Mouse (Mus musculus) left cerebral cortex, adult 2 months (tissue): ENCODE data around the gene Ralbp1. TPM values are rescaled to one million over a fixed set of nuclear protein-coding genes. Genes with fewer than 3 reads are reported as not detected.

Source experiments
- DNase-seq, 2 experiments: peaks; one replicate each; pipeline ENCODE4 v3.0.0; 2021 to 2022; ENCODE audit warnings: low spot score in 2 of 2, mixed read lengths in 1 of 2; ENCODE audit errors: extremely low spot score in 1 of 2
- H3K27ac ChIP-seq: fragments of 200-600 bp; 2 replicates; pipeline ENCODE4 v1.8.1; 2022
- H3K4me3 ChIP-seq: fragments of 200-600 bp; 2 replicates; pipeline ENCODE4 v1.8.1; 2022
- CTCF ChIP-seq: fragments of 200-600 bp; IDR thresholded peaks from 2 replicates; pipeline ENCODE4 v1.8.1; 2022; ENCODE audit warnings: antibody characterized with exemption, mild to moderate bottlenecking, moderate library complexity
- intact Hi-C: fragments of 180-260 bp; cut with DNase I; formaldehyde crosslinking; loops from one replicate; pipeline ENCODE4 v1.15.1; 2025
- total RNA-seq, 2 experiments: library from RNA; stranded (reverse); gene quantifications; 2 replicates each; pipeline ENCODE4 v1.2.3; 2021

The Ralbp1 gene
- total RNA-seq, 2 experiments from 2014 or later = 69.3 to 69.6 TPM

- no peak overlapping the region for H3K4me3 ChIP-seq
- DNase-seq = no peak
- intact Hi-C loops = no loop called here
- TF ChIP-seq CTCF = no peak
- H3K27ac ChIP-seq = no peak overlapping the region; the same call in 1 of the 2 replicates
These were observed 42.8 kb downstream of the Ralbp1 start for GRCm38 (mm10) chr17:65842669-65843381.

GRCm38 (mm10) chr17:65839541-65840256 lies 45.9 kb downstream of the Ralbp1 start:
- intact Hi-C loops = loop anchor here (5.0 kb wide), 1 partner anchor 132 kb away; no protein-coding TSS in a partner anchor
- no peak for DNase-seq
- no peak overlapping the region for H3K27ac ChIP-seq
- no peak for TF ChIP-seq CTCF
- no peak overlapping the region for H3K4me3 ChIP-seq

GRCm38 (mm10) chr17:65836746-65837145 lies 48.9 kb downstream of the Ralbp1 start:
- intact Hi-C loops = loop anchor here (5.0 kb wide), 1 partner anchor 129 kb away; no protein-coding TSS in a partner anchor
- no peak; the same call in 1 of the 2 replicates for TF ChIP-seq CTCF
- H3K4me3 ChIP-seq = no peak overlapping the region
- no peak overlapping the region for H3K27ac ChIP-seq
- DNase-seq = peak in 1 of 2 experiments; percentile 33

GRCm38 (mm10) chr17:65833891-65834290 lies 51.7 kb downstream of the Ralbp1 start:
- no peak overlapping the region for H3K4me3 ChIP-seq
- TF ChIP-seq CTCF = no peak
- no peak overlapping the region for H3K27ac ChIP-seq
- intact Hi-C loops = no loop called here
- DNase-seq = no peak

GRCm38 (mm10) chr17:65830216-65830863 lies 55.3 kb downstream of the Ralbp1 start:
- DNase-seq = no peak
- H3K4me3 ChIP-seq = no peak overlapping the region
- peak; percentile 14; the same call in 1 of the 2 replicates for TF ChIP-seq CTCF
- intact Hi-C loops = no loop called here
- no peak overlapping the region for H3K27ac ChIP-seq

- intact Hi-C loops = no loop called here
- no peak for DNase-seq
These were observed 56.6 kb downstream of the Ralbp1 start for GRCm38 (mm10) chr17:65828951-65829350.

GRCm38 (mm10) chr17:65827904-65828303 lies 57.7 kb downstream of the Ralbp1 start:
- no peak for TF ChIP-seq CTCF
- no peak overlapping the region for H3K27ac ChIP-seq
- intact Hi-C loops = no loop called here
- H3K4me3 ChIP-seq = no peak overlapping the region
- no peak for DNase-seq

More at GRCm38 (mm10) chr17:65828951-65829350, 56.6 kb downstream of the Ralbp1 start:
- Histone ChIP-seq H3K27ac (no peak overlapping the region), H3K4me3 (no peak overlapping the region)
- no peak for TF ChIP-seq CTCF

GRCm38 (mm10) chr17:65827119-65827840 lies 58.3 kb downstream of the Ralbp1 start:
- no peak overlapping the region for H3K4me3 ChIP-seq
- TF ChIP-seq CTCF = no peak
- no peak for DNase-seq
- H3K27ac ChIP-seq = no peak overlapping the region
- intact Hi-C loops = no loop called here

GRCm38 (mm10) chr17:65826257-65826656 lies 59.3 kb downstream of the Ralbp1 start:
- DNase-seq = no peak

GRCm38 (mm10) chr17:65824246-65824645 lies 61.4 kb downstream of the Ralbp1 start:
- intact Hi-C loops = no loop called here
- no peak for TF ChIP-seq CTCF
- DNase-seq = no peak

More at GRCm38 (mm10) chr17:65826257-65826656, 59.3 kb downstream of the Ralbp1 start:
- Histone ChIP-seq H3K4me3 (no peak overlapping the region), H3K27ac (no peak overlapping the region)
- no peak for TF ChIP-seq CTCF
- intact Hi-C loops = no loop called here

GRCm38 (mm10) chr17:65822423-65822822 lies 63.2 kb downstream of the Ralbp1 start:
- H3K4me3 ChIP-seq = no peak overlapping the region
- no peak for TF ChIP-seq CTCF
- intact Hi-C loops = no loop called here
- DNase-seq = no peak
- no peak overlapping the region for H3K27ac ChIP-seq

More at GRCm38 (mm10) chr17:65824246-65824645, 61.4 kb downstream of the Ralbp1 start:
- H3K4me3 ChIP-seq = no peak overlapping the region
- H3K27ac ChIP-seq = no peak overlapping the region
